Mouse (Mus musculus) olfactory bulb, adult 2 months (tissue): ENCODE data around the gene Tmem214. TPM values are rescaled to one million over a fixed set of nuclear protein-coding genes. Genes with fewer than 3 reads are reported as not detected.

Experiments
- H3K27ac ChIP-seq: fragments of 200-500 bp; 2 replicates; pipeline ENCODE4 v1.5.1; 2012; ENCODE audit warnings: low read depth, low read length; ENCODE audit not compliant: insufficient read depth
- H3K4me1 ChIP-seq: fragments of 200-500 bp; 2 replicates; pipeline ENCODE4 v1.6.1; 2012; ENCODE audit warnings: low read length; ENCODE audit not compliant: control insufficient read depth, insufficient read depth
- H3K4me3 ChIP-seq: fragments of 200-500 bp; 2 replicates; pipeline ENCODE4 v1.5.1; 2012; ENCODE audit warnings: mild to moderate bottlenecking, low read depth, low read length, moderate library complexity; ENCODE audit not compliant: insufficient read depth
- CTCF ChIP-seq: fragments of 200-500 bp; IDR thresholded peaks from 2 replicates; pipeline ENCODE4 v1.5.1; 2012; ENCODE audit warnings: low read depth, mild to moderate bottlenecking, low read length, moderate library complexity; ENCODE audit not compliant: insufficient read depth
- POLR2A ChIP-seq: fragments of 200-500 bp; IDR thresholded peaks from 2 replicates; pipeline ENCODE4 v1.6.1; 2012; ENCODE audit warnings: mild to moderate bottlenecking, low read depth, low read length, moderate library complexity; ENCODE audit not compliant: insufficient read depth
- WGBS: fragments of 180-500 bp; shearing (Covaris S2); methylation state at CpG from one replicate; pipeline ENCODE4 v1.1.7; 2018; 5-methylcytosine and 5-hydroxymethylcytosine counted together
- polyA plus RNA-seq: library from polyadenylated mRNA; stranded (reverse); fragments of >200 nt; gene quantifications from 2 replicates; pipeline ENCODE4 v1.2.4, GENCODE M21; 2012; ENCODE audit warnings: low replicate concordance; ENCODE audit not compliant: missing spikeins, insufficient read depth, insufficient read length

The Tmem214 gene
- polyA plus RNA-seq, 1 experiment: not detected

DNA sequence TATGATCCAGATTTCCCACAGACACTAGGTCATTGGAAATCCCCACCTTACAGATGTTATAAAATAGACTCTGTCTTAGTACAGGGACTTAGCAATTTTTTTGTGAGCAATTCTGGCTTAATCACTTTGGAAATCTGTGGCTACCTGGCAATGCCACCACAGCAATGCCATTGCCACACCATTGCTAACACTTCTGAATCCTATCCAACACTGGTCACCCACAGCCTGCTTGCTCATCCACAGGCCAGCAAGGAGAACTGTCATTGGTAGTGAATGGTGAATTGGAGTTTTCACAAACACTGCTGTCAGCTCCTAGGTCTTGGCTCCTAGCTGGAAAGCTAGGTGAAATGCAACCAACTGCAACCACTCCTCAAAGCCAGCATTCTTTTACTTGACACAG, 42.7 kb downstream of the Tmem214 start:
- TF ChIP-seq POLR2A (no peak), CTCF (no peak)

DNA sequence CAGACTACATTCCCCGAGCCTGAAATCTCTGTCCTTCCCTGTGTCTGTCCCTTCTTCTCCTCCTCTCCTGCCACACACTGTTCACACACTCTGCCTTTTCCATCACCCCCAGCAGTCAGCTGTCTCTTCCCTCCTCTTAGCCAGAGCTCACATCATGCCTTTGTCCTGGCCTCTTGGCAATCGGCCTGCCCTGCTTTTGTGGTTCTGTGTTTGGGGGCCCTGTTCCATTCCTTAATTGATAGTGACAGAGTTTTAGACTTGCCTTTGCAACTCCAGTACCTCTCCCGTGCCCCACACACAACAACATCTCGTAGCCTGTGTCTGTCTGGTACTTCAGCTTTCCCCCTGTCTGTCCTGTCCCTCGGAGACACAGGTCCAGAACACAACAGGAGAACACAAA, 44.3 kb downstream of the Tmem214 start:
- Histone ChIP-seq H3K27ac (no peak overlapping the region), H3K4me1 (peaks cover 22% of the 10 kb centered on the region), H3K4me3 (no peak overlapping the region)
- WGBS: 46% methylated on average over 5 of the region's 5 CpGs
- TF ChIP-seq CTCF (no peak), POLR2A (no peak)

More for the DNA sequence above, 42.7 kb downstream of the Tmem214 start:
- no peak overlapping the region for H3K27ac ChIP-seq
- peaks cover 18% of the 10 kb centered on the region for H3K4me1 ChIP-seq
- H3K4me3 ChIP-seq: no peak overlapping the region

DNA sequence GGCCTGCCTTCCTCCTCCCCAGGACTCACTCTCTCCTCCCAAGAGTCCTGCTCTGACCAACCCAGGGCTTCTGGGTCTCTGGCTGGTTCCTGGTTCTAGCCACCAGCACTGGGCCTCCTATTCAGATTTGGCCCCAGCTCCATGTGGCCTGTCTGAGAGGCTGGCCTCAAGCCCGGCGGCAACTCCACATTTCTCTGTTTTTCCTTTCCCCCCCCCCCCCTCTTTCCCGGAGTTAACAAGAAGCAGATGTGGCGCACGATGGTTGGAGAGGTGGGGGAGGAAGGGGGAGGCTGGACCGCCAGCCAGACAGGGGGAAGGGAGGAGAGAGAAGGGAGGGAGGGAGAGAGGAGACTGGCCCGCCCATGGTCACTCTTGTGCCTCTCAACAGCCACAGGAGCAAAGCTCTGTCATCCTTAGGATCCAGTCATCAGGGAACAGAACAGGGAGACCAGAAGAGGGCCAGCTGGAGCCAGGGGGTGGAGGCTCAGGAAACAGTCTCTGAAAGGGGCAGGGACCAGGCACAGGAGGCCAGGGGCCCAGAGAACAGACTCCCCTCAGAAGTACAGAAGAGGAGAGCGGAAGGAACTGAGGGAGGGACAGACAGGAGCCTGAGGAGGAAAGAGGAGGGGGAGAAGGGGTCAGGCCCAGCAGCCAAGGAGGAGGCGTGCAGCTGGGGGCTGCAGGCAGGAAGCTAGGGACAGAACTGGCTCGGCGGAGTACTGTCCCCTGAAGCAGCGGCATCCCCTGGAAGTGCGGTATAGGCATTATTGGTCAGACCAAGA, 45.4 kb downstream of the Tmem214 start, which contains the start of gene Emilin1:
Gene Emilin1 (plus strand): TSS at position 343 of the 782 bp plus-strand sequence.
- H3K27ac ChIP-seq: no peak within 1 kb of the TSS
- peaks cover 18% of the 10 kb centered on the region for H3K4me1 ChIP-seq
- TF ChIP-seq POLR2A: no peak
- TF ChIP-seq CTCF: no peak
- H3K4me3 ChIP-seq: 0 out of 2 replicates have a peak within 1 kb of the TSS, but pooled peaks have one; percentile 3
- 38% methylated on average over 13 of the region's 13 CpGs for WGBS

DNA sequence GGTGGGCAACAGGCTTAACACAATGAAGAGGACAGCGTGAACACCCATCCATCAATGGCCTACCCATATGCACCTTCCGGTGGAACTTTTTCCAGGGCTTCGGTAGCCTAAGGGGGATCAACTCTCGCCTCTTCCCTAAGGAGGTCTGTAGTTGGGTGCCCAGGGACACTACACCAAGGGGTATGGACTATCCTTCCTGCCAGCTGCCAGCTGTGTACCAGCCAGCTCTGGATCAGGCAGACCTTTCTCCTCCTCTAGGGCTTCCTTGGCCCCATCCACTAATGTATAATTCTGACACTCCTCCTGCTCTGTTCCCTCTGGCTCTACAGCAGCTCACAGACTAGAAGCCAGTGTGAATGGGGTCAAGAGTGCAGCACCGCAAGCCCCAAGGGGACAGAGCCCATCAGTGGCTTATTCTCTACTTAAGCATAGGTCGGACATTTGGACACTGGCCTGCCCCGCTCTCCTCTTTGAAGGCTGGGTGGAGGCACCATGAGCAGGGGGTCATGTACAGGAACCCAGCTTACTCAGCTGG, 46.4 kb downstream of the Tmem214 start:
- WGBS: 89% methylated on average over 7 of the region's 7 CpGs
- Histone ChIP-seq H3K4me1 (peaks cover 15% of the 10 kb centered on the region), H3K27ac (no peak overlapping the region), H3K4me3 (no peak overlapping the region)
- no peak for TF ChIP-seq CTCF
- no peak for TF ChIP-seq POLR2A

DNA sequence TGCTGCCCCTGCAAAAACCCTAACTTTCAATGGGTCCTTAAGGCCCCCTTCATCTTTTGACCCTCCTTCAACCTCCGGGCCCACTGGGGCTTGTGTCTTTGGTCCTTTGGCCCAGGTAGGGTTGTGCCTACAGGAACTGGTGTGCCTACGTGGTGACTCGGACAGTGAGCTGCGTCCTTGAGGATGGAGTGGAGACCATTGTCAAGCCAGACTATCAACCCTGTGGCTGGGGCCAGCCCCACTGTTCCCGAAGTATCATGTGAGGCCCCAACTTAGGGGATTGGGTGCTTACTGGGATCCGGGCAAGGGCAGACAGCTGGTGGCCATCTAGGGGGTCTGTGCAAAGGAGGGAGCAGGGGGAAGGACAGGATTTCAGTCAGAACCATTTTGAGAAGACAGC, 47.0 kb downstream of the Tmem214 start:
- H3K4me3 ChIP-seq: no peak overlapping the region
- peaks cover 15% of the 10 kb centered on the region for H3K4me1 ChIP-seq
- TF ChIP-seq CTCF: no peak
- TF ChIP-seq POLR2A: no peak
- 85% methylated on average over 6 of the region's 6 CpGs for WGBS
- no peak overlapping the region for H3K27ac ChIP-seq

DNA sequence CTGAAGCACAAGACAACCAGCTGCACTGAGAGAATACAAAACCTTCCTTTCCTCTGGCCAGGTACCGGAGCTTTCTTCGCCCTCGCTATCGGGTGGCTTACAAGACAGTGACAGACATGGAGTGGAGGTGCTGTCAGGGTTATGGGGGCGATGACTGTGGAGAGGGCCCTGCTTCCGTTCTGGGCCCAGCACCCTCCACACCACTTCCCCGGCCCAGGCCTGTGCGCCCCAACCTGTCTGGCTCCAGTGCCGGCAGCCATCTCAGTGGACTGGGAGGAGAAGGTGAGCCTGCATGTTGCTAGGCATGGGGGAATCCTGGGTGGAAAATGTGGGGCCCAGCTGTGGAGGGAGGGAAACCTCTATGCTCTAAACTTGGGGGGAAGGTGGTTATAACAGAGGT, 47.6 kb downstream of the Tmem214 start:
- TF ChIP-seq CTCF (no peak), POLR2A (no peak)
- Histone ChIP-seq H3K27ac (0 out of 2 replicates have a peak overlapping the region, but pooled peaks have one; percentile 6), H3K4me3 (no peak overlapping the region), H3K4me1 (peaks cover 17% of the 10 kb centered on the region)
- 70% methylated on average over 9 of the region's 9 CpGs for WGBS

DNA sequence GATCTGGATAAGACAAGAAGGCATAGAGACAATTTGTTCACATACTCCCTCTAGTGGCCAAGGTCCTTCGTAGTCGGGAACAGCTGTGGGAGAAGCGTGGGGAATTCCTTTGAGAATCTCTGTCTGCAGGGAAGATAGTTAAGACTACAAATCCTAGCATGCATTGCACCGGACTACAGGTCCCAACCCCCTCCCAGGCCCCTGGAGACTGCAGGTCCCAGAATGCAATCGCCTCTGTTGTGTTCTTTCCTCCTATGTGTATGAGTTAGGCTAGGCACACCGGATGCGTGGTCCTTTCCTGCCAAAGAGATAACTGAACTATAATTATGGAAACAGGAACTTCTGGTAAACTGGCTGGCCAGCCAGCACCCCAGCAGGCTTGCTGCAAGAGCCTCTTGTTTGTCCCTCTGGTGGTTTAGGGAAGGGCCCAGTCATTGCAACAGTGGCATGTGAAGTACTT, 48.2 kb downstream of the Tmem214 start:
- H3K4me3 ChIP-seq: no peak overlapping the region

DNA sequence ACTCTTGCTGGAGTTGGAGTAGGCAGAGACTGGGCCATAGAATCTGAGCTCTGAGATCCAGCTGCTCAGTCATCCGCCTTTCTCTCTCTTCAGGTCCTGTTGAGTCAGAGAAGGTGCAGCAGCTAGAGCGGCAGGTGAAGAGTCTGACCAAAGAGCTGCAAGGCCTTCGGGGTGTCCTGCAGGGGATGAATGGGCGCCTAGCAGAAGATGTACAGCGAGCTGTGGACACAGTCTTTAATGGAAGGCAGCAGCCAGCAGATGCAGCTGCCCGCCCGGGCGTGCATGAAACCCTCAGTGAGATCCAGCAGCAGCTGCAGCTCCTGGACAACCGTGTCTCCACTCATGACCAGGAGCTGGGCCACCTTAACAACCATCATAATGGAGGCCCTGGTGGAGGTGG, 49.0 kb downstream of the Tmem214 start:
- WGBS: 93% methylated on average over 9 of the region's 9 CpGs
- no peak overlapping the region for H3K27ac ChIP-seq
- TF ChIP-seq POLR2A: no peak
- no peak for TF ChIP-seq CTCF

More for the DNA sequence above, 48.2 kb downstream of the Tmem214 start:
- H3K27ac ChIP-seq: 0 out of 2 replicates have a peak overlapping the region, but pooled peaks have one; percentile 9
- H3K4me1 ChIP-seq: peaks cover 22% of the 10 kb centered on the region
- TF ChIP-seq CTCF (no peak), POLR2A (no peak)
- WGBS: 2% methylated on average over 7 of the region's 7 CpGs

DNA sequence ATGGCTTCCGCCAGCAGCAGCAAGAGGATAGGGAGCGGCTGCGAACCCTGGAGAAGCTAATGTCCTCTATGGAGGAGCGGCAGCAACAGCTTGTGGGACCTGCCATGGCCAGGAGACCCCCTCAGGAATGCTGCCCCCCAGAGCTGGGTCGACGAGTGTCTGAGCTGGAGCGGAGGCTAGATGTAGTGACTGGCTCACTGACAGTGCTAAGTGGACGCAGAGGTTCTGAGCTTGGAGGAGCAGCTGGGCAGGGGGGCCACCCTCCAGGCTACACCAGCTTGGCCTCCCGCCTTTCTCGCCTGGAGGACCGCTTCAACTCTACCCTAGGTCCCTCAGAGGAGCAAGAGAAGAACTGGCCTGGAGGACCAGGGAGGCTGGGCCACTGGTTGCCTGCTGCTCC, 49.5 kb downstream of the Tmem214 start:
- no peak overlapping the region for H3K4me3 ChIP-seq
- TF ChIP-seq POLR2A (no peak), CTCF (no peak)
- 95% methylated on average over 11 of the region's 11 CpGs for WGBS
- H3K27ac ChIP-seq: no peak overlapping the region
- peaks cover 27% of the 10 kb centered on the region for H3K4me1 ChIP-seq

More for the DNA sequence above, 49.0 kb downstream of the Tmem214 start:
- H3K4me1 ChIP-seq: peaks cover 26% of the 10 kb centered on the region
- no peak overlapping the region for H3K4me3 ChIP-seq
